Mouse (Mus musculus) cerebellum, adult 2 months (tissue): ENCODE data around the gene Ppt1.

Experiments
- CTCF ChIP-seq: fragments of 200-500 bp; IDR thresholded peaks from 2 replicates; pipeline ENCODE4 v1.5.1; 2011; ENCODE audit warnings: low read depth, mild to moderate bottlenecking, control low read depth, low read length, moderate library complexity, borderline replicate concordance; ENCODE audit not compliant: insufficient read depth
- POLR2A ChIP-seq: fragments of 200-500 bp; IDR thresholded peaks from 2 replicates; pipeline ENCODE4 v1.6.1; 2011; ENCODE audit warnings: low read length, control low read depth, borderline replicate concordance; ENCODE audit not compliant: insufficient read depth

GRCm38 (mm10) chr4:122808108-122808507 is 27.9 kb upstream of the Ppt1 start:
- TF ChIP-seq CTCF (peak; percentile 86), POLR2A (no peak)
